Mouse (Mus musculus) C2C12 (cell line): ENCODE measurements around the gene Dock1.

Experiments used
- CEBPB ChIP-seq: IDR thresholded peaks from one replicate; pipeline ENCODE4 v1.6.1; 2011; ENCODE audit warnings: low read depth, mild to moderate bottlenecking, control low read depth, moderate library complexity
- CTCF ChIP-seq: IDR thresholded peaks from one replicate; pipeline ENCODE4 v1.5.1; 2011; ENCODE audit not compliant: control insufficient read depth, insufficient read depth, insufficient read length
- FOSL1 ChIP-seq: IDR thresholded peaks from one replicate; pipeline ENCODE4 v1.8.0; 2011; ENCODE audit warnings: mild to moderate bottlenecking, low read length; ENCODE audit not compliant: poor library complexity, insufficient read depth, severe bottlenecking
- MAX ChIP-seq: IDR thresholded peaks from one replicate; pipeline ENCODE4 v1.6.1; 2011; ENCODE audit warnings: mild to moderate bottlenecking, control low read depth
- MYOD1 ChIP-seq: IDR thresholded peaks from one replicate; pipeline ENCODE4 v1.6.1; 2011; ENCODE audit warnings: low read depth; ENCODE audit not compliant: control insufficient read depth, insufficient read length
- MYOG ChIP-seq: IDR thresholded peaks from one replicate; pipeline ENCODE4 v1.6.1; 2011; ENCODE audit not compliant: control insufficient read depth, insufficient read length; ENCODE audit errors: extremely low read depth
- USF1 ChIP-seq: IDR thresholded peaks from one replicate; pipeline ENCODE4 v1.6.1; 2011; ENCODE audit warnings: low read depth, mild to moderate bottlenecking, control low read depth, moderate library complexity

DNA sequence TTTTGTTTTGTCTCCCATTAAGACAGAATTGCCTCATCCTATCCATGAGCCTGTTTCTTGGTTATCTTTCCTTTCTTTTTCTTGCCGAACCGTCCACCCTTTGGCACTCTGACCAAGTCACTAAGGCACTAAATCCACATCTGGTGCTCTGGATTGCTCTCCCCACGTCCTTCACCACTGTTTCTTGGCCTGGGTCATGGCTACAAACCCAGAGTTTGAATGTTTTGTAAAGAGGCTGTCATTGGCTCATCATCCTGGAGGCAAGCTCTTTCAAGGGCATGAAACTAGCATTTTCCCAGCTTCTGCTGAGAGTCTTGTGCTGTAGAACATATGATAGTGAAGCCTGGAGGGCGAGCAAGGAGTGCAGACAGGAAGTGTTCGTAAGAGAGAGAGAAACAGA is 416.1 kb downstream of the Dock1 start:
- TF ChIP-seq CTCF = no peak
- TF ChIP-seq USF1 = no peak
- TF ChIP-seq MAX = no peak
- TF ChIP-seq CEBPB = no peak
- no peak for TF ChIP-seq MYOG
- TF ChIP-seq MYOD1 = no peak
- no peak for TF ChIP-seq FOSL1
